Mouse (Mus musculus): Measurements from ENCODE around the gene Pgam2. TPM values are rescaled to one million over a fixed set of nuclear protein-coding genes. Genes with fewer than 3 reads are reported as not detected.

Pgam2 gene
- 0.63 and 1.1 TPM in 2 replicates for polyA plus RNA-seq (2012; rRNA removed)

GRCm38 (mm10) chr11:5803551-5803981 is at the start of gene Pgam2:
Gene Pgam2 (minus strand): TSS chr11:5803733.
- DNase-seq: no peak
- TF ChIP-seq CTCF (IDR thresholded peaks at IDR 0.05; ENCODE audit: borderline replicate concordance, insufficient read depth, low read depth, low read length) (no peak), POLR2A (IDR thresholded peaks at IDR 0.05; ENCODE audit: borderline replicate concordance, insufficient read depth, low read length) (no peak)
- H3K27ac ChIP-seq (ENCODE audit: insufficient read depth, low read length): no peak within 1 kb of the TSS
- H3K4me1 ChIP-seq (ENCODE audit: control insufficient read depth, insufficient read depth, low read length): peaks cover 5% of the 10 kb centered on the region; the same call in 1 of the 2 replicates
- H3K27me3 ChIP-seq (ENCODE audit: control insufficient read depth, insufficient read depth, low read length): no peaks in the 10 kb centered on the region
- no peak within 1 kb of the TSS for H3K4me3 ChIP-seq (replicated peaks; ENCODE audit: insufficient read depth, low read depth, low read length)
- WGBS: 32% methylated on average over 8 of the region's 8 CpGs

- TF ChIP-seq CTCF (IDR thresholded peaks at IDR 0.05; ENCODE audit: borderline replicate concordance, insufficient read depth, low read depth, low read length): no peak
- TF ChIP-seq POLR2A (IDR thresholded peaks at IDR 0.05; ENCODE audit: borderline replicate concordance, insufficient read depth, low read length): no peak
These were observed 48.8 kb upstream of the Pgam2 start for GRCm38 (mm10) chr11:5852314-5852713.

GRCm38 (mm10) chr11:5851021-5851736 is 47.6 kb upstream of the Pgam2 start:
- TF ChIP-seq CTCF (IDR thresholded peaks at IDR 0.05; ENCODE audit: borderline replicate concordance, insufficient read depth, low read depth, low read length) (no peak), POLR2A (IDR thresholded peaks at IDR 0.05; ENCODE audit: borderline replicate concordance, insufficient read depth, low read length) (no peak)
- no peak for DNase-seq
- Histone ChIP-seq H3K4me1 (ENCODE audit: control insufficient read depth, insufficient read depth, low read length) (0 out of 2 replicates have a peak, but pooled peaks cover 3% of the 10 kb centered on the region), H3K27me3 (ENCODE audit: control insufficient read depth, insufficient read depth, low read length) (no peaks in the 10 kb centered on the region), H3K4me3 (replicated peaks; ENCODE audit: insufficient read depth, low read depth, low read length) (no peak overlapping the region), H3K27ac (ENCODE audit: insufficient read depth, low read length) (no peak overlapping the region)
- 63% methylated on average over 4 of the region's 4 CpGs for WGBS

More at GRCm38 (mm10) chr11:5852314-5852713, 48.8 kb upstream of the Pgam2 start:
- Histone ChIP-seq H3K27me3 (ENCODE audit: control insufficient read depth, insufficient read depth, low read length) (no peaks in the 10 kb centered on the region), H3K4me3 (replicated peaks; ENCODE audit: insufficient read depth, low read depth, low read length) (no peak overlapping the region), H3K27ac (ENCODE audit: insufficient read depth, low read length) (no peak overlapping the region), H3K4me1 (ENCODE audit: control insufficient read depth, insufficient read depth, low read length) (0 out of 2 replicates have a peak, but pooled peaks cover 3% of the 10 kb centered on the region)
- no peak for DNase-seq
- 18% methylated on average over 1 of the region's 1 CpGs for WGBS

- TF ChIP-seq CTCF (IDR thresholded peaks at IDR 0.05; ENCODE audit: borderline replicate concordance, insufficient read depth, low read depth, low read length) (no peak), POLR2A (IDR thresholded peaks at IDR 0.05; ENCODE audit: borderline replicate concordance, insufficient read depth, low read length) (no peak)
- no peak overlapping the region for H3K27ac ChIP-seq (ENCODE audit: insufficient read depth, low read length)
- no peak overlapping the region for H3K4me3 ChIP-seq (replicated peaks; ENCODE audit: insufficient read depth, low read depth, low read length)
- no peaks in the 10 kb centered on the region for H3K4me1 ChIP-seq (ENCODE audit: control insufficient read depth, insufficient read depth, low read length)
- H3K27me3 ChIP-seq (ENCODE audit: control insufficient read depth, insufficient read depth, low read length): no peaks in the 10 kb centered on the region
- DNase-seq: no peak
- 52% methylated on average over 5 of the region's 5 CpGs for WGBS
These were observed 46.9 kb upstream of the Pgam2 start for GRCm38 (mm10) chr11:5850452-5850851.

GRCm38 (mm10) chr11:5849316-5849715 is 45.8 kb upstream of the Pgam2 start:
- H3K27ac ChIP-seq (ENCODE audit: insufficient read depth, low read length): no peak overlapping the region
- H3K4me1 ChIP-seq (ENCODE audit: control insufficient read depth, insufficient read depth, low read length): no peaks in the 10 kb centered on the region
- no peak for TF ChIP-seq CTCF (IDR thresholded peaks at IDR 0.05; ENCODE audit: borderline replicate concordance, insufficient read depth, low read depth, low read length)
- TF ChIP-seq POLR2A (IDR thresholded peaks at IDR 0.05; ENCODE audit: borderline replicate concordance, insufficient read depth, low read length): no peak
- H3K27me3 ChIP-seq (ENCODE audit: control insufficient read depth, insufficient read depth, low read length): no peaks in the 10 kb centered on the region
- no peak overlapping the region for H3K4me3 ChIP-seq (replicated peaks; ENCODE audit: insufficient read depth, low read depth, low read length)
- DNase-seq: no peak
- 51% methylated on average over 2 of the region's 2 CpGs for WGBS

- TF ChIP-seq CTCF (IDR thresholded peaks at IDR 0.05; ENCODE audit: borderline replicate concordance, insufficient read depth, low read depth, low read length) (no peak), POLR2A (IDR thresholded peaks at IDR 0.05; ENCODE audit: borderline replicate concordance, insufficient read depth, low read length) (no peak)
- no peaks in the 10 kb centered on the region for H3K27me3 ChIP-seq (ENCODE audit: control insufficient read depth, insufficient read depth, low read length)
- WGBS: 13% methylated on average over 6 of the region's 6 CpGs
- H3K27ac ChIP-seq (ENCODE audit: insufficient read depth, low read length): no peak overlapping the region
- no peak overlapping the region for H3K4me3 ChIP-seq (replicated peaks; ENCODE audit: insufficient read depth, low read depth, low read length)
- H3K4me1 ChIP-seq (ENCODE audit: control insufficient read depth, insufficient read depth, low read length): no peaks in the 10 kb centered on the region
- no peak for DNase-seq
These were observed 45.2 kb upstream of the Pgam2 start for GRCm38 (mm10) chr11:5848741-5849140.

- DNase-seq: no peak
- no peaks in the 10 kb centered on the region for H3K27me3 ChIP-seq (ENCODE audit: control insufficient read depth, insufficient read depth, low read length)
- no peak for TF ChIP-seq POLR2A (IDR thresholded peaks at IDR 0.05; ENCODE audit: borderline replicate concordance, insufficient read depth, low read length)
- TF ChIP-seq CTCF (IDR thresholded peaks at IDR 0.05; ENCODE audit: borderline replicate concordance, insufficient read depth, low read depth, low read length): no peak
- H3K4me1 ChIP-seq (ENCODE audit: control insufficient read depth, insufficient read depth, low read length): no peaks in the 10 kb centered on the region
- no peak overlapping the region for H3K27ac ChIP-seq (ENCODE audit: insufficient read depth, low read length)
- WGBS: 56% methylated on average over 7 of the region's 7 CpGs
- H3K4me3 ChIP-seq (replicated peaks; ENCODE audit: insufficient read depth, low read depth, low read length): no peak overlapping the region
These were observed 43.3 kb upstream of the Pgam2 start for GRCm38 (mm10) chr11:5846639-5847345.

All from cerebellum, adult 2 months (tissue).